Mouse (Mus musculus): ENCODE measurements around the gene Med16. TPM values are rescaled to one million over a fixed set of nuclear protein-coding genes. Genes with fewer than 3 reads are reported as not detected.

Med16 gene
- 1 to 10 TPM; 5.0 to 7.7 TPM for polyA plus RNA-seq (2017; shearing (Covaris generic))

DNA sequence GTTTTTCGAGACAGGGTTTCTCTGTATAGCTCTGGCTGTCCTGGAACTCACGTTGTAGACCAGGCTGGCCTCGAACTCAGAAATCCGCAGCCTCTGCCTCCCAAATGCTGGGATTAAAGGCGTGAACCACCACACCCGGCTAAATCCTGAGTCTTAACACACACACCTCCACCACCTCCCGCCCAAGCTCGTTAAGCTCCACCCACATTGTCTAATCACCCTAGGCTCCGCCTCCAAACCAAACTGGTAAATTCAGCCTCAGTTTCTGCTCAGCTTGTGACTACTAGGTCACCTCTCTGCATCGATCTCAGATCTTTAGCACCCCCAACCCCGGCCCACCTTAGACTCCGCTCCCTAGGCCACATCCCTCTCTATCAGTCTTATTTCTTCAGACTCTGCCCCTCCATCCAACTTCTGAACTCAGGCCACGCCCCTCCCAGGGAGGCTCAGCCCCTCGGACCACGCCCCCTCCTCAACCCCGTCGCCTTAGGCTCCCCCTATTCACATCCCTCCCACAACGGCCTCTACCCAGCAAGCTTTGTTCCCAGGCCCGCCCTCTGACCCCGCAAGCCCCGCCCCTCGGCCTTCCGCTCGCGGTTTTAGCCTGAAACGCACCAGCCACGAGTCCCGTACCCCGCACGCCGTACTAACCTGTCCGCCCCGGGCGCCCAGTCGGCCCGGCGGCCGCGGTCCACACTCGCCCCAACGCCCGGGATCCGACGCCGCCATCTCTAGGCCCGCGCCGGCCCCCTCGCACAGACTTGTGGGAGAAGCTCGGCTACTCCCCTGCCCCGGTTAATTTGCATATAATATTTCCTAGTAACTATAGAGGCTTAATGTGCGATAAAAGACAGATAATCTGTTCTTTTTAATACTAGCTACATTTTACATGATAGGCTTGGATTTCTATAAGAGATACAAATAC, at the start of gene Med16:
Med16 (minus strand) TSS at position 757 of the 925 bp plus-strand sequence.
- ATAC-seq: peak; percentile 95

- peak; percentile 18 for ATAC-seq
Observed at GRCm38 (mm10) chr10:79958140-79958816, 49.6 kb upstream of the Med16 start.

DNA sequence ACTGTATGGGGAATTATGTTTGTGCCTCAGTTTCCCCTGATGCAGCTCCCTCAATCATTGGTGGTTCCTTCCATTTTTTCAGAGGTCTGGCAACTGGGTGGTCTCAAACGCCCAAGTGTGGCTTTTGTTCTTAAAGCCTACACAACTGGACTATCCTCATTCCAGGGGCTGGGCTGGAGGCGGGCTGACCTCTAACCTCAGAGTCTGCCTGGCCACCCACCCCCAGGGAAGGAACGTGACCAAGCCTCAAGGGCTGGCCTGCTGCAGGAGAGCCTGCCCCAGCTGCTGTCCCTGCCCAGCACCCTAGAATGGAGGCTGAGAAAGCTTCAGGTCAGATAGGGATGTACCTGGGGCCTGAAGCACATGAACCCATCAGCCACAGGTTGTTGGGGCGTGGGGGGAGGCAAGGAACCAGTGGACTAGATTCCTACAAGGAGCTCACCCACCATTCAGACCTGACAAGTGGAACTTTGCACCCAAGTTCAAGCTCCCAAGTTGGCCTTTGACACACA, 48.0 kb upstream of the Med16 start:
- no peak for ATAC-seq

GRCm38 (mm10) chr10:79955691-79956090, 47.0 kb upstream of the Med16 start:
- ATAC-seq: no peak

- ATAC-seq: no peak
Observed at GRCm38 (mm10) chr10:79953946-79954345, 45.2 kb upstream of the Med16 start.

GRCm38 (mm10) chr10:79950661-79951060, 41.9 kb upstream of the Med16 start:
- no peak for ATAC-seq

DNA sequence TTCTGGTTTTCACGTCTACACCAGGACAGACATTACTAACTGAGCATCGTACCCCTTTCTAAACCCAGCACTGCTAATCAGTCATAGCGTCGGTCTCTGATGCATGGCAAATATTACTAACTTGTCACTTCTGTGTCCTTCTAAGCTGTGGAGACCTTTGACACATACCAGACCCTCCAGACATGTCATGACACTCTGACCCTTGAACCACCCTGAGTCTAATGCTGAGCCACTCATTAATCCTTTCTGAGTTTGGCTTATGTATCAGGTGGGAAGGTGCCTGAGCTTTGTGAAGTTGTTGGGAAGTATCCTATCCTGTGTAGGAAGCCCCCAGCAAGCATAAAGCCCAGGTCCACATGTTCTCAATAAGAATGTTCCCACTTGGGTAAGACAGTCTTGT, 41.1 kb upstream of the Med16 start:
- no peak for ATAC-seq

GRCm38 (mm10) chr10:79947502-79947901, 38.8 kb upstream of the Med16 start:
- no peak for ATAC-seq

DNA sequence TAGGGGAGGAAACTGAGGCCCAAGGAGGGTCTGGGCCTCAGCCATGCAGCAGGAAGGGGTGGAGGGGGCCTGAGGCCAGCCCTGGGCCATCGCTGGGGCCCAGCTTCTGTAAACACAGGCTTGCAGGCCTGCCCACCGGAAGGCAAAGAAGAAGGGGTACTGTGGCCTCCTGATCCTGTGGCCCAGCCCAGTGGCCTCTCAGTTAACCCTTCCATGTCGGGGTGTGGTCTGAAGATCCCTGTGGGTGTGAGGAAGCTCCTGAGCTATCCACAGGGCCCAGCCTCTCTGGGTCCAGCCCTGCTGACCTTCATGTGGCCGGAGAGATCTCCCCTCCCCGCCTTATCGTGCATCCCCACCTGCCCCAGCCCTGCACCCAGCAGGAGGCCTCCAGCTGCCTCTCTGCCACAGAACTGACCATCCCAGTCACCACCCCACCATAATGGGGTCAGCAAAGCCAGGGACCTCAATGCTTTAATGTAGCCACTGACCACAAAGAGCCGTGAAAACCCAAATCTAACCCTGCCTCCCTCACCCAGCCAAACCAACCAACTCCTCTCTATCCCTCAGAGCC, 38.1 kb upstream of the Med16 start:
- ATAC-seq: no peak

- ATAC-seq: no peak
Observed at GRCm38 (mm10) chr10:79945507-79946234, 36.9 kb upstream of the Med16 start.

- no peak for ATAC-seq
Observed at GRCm38 (mm10) chr10:79943471-79943901, 34.8 kb upstream of the Med16 start.

GRCm38 (mm10) chr10:79942988-79943387, 34.3 kb upstream of the Med16 start:
- no peak for ATAC-seq

DNA sequence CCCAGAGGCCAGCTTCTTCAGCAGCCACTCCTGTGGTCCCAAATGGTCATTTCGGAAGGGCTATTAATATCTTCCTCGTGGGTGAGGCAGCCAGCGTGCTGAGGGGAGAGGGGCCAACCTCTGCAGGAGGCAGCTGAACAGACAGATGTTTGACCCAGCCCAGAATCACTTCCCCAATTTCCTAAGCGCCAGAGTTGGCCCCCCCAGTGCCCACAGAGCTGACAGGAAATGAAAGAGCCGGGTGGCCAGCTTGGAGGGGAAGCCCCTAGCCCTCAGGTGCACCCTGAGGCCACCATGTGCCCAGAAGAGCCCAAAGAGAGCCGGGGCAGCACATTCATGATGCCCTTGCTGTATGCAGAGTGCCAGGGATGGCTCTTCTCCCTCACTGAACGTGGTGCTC, 32.0 kb upstream of the Med16 start:
- ATAC-seq: no peak

GRCm38 (mm10) chr10:79937775-79938526, 29.2 kb upstream of the Med16 start:
- ATAC-seq: no peak

DNA sequence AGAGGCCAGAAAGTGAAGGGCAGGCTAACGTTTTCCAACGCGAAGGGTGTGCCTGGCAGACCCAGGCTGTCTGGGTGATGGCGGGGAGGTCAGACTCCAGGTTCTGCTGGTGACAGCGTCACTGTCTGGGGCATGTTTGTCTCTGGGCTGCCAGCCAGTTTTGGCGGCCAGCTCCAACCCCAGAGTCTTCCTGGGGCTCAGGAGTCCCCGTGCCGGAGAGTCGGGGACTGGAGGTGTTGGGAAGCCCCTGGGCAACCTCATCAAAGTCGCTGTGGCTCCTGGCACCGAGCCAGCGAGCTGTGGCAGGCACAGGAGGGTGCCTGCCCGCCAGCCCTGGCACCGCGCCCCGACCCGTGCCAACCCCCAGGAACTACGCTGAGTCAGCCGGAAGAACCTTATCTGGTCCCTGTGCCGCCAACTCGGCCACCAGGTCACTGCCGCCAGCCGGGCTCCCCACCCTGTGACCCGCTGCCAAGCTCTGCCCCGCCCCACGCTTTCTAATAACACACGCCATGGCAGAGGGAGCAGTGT, 28.3 kb upstream of the Med16 start:
- peak; percentile 90 for ATAC-seq

DNA sequence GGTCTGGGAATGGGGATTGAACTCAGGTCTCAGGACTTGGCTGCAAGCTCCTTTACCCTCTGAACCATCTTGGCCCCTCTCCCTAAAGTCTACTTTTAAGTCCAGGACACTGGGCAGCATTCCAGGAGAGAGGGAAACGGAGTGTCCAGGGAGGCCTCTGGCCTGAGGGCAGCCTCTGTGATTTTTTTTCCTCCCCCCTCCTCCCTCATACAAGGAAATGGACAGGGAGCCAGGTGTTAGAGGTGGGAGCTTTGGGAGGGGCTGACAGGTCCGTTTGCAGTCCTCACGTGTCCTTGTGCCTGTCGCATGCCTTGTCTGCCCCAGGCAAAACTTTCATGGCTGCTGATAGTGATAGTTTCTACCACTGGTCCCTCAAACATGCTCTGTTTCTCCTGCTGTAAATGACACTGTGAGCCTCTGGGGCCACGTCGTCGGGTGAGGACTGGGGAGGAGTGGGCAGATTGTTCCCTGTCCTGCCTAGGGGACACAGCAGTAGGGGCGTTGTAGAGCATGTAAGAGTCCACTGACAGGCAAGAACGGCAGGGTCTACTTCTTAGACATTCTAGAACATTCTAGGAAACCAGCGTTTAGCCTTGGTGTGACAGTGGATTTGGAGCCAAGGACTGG, 27.7 kb upstream of the Med16 start:
- ATAC-seq: no peak

DNA sequence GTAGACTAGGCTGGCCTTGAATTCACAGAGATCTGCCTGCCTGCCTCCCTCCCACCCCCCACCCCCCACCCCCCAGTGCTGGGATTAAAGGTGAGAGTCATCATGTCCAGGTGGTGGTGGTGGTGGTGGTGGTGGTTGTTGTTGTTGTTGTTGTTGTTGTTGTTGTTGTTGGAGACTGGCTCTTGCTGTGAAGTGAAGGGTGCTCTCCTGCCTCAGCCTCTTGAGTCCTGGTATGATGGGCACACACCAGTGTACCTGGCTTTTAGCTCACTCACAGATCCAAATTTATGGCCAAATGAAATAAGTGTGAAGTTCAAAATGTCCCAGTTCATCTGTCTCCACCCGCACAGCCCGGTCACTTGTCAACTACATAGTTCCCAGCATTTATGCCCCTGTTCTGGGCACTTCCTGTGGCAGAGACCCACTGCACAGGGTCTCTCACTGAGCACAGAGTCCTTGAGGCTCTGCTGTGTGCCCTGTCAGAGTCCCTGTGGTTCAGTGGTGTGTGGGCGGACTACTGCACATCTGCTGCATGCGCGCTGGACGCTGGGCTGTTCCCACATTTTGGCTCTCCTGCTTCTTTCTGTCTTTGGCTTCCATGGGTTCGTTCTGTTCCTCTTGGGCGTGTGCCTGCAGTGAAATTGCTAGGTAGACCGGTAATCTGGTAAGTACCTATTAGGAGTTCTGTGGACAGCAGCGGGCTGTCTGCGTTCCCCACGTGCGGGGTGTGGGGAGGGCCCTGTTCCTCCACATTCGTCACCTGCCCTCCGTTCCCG, 26.3 kb upstream of the Med16 start:
- no peak for ATAC-seq

DNA sequence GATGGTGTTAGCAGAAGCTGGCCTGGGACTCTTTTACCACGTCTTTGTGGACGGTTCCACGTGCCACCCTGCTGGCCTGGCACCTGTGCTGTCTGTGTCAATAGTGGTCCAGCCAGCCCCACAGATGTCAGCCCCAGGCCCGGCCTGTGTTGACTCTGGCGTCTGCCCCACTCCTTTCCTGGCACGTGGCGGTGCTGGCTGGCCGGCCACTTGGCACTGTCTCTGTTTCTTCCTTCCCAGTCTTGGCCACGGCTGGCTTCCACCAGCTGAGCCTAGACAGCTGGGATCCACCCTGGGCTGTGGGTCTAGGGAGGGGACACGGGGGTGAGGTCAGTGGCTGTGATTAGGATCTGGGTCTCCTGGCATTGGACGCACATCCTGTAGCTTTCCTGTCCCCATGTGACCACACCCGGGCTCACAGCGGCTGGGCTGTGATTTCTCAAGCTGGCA, 25.6 kb upstream of the Med16 start:
- ATAC-seq: no peak

DNA sequence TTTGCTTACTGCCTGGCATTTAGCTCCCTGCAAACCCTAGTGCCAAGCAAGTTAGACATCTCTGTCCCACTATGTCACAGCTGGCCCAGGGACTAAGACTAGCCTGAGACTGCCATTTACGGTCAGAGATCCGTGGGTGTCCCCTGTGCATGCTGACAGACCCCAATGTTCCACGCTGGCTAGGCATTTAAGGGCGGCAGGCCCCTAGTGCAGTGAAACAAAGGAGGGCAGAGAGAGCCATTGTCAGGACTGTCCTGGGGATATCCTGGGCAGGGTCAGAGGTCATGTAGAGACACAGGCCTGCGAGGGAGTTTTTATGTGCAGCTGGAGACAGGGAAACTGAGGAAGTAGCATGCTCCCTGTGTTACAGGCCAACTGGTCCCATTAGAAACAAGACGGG, 25.1 kb upstream of the Med16 start:
- no peak for ATAC-seq

GRCm38 (mm10) chr10:79933145-79933679, 24.5 kb upstream of the Med16 start:
- ATAC-seq: no peak

Data from CD4-positive, CD25-positive, alpha-beta regulatory T cell, adult 4 months (primary cell).